Mouse (Mus musculus): ENCODE results near the gene Olig1.

The Olig1 gene

DNA sequence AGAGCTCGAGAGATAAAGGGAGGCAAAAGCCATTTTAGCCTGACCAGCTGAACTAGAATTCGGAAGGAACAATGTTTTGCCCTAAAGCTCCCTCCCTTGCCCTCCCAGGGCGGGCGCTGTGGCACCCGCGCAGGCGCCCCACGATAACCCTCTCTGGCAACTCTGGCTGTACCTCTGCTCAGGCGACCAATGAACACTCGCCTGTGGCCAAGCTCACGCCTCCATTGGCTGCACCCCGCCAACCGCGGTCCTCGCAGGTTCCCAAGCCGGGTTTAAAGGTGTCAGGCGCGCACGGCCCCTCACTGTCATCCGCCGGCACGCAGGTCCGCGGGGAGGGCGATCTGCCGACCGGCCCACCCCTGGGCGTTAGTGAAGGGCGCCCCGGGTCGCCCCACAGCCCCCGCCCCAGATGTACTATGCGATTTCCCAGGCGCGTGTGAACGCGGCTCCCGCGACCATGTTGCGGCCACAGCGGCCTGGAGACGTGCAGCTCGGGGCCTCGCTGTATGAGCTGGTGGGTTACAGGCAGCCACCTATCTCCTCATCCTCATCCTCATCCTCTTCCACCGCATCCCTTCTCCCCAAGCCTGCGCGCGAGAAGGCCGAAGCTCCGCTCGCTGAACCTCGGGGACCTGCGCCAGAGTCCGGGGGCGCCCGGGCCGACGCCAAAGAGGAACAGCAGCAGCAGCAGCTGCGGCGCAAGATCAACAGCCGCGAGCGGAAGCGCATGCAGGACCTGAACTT is at the start of gene Olig1:
Gene Olig1 (plus strand): TSS at position 305 of the 744 bp plus-strand sequence.
- TF ChIP-seq GATA4 (IDR thresholded peaks at IDR 0.05; ENCODE audit: insufficient replicate concordance, low read length): no peak

DNA sequence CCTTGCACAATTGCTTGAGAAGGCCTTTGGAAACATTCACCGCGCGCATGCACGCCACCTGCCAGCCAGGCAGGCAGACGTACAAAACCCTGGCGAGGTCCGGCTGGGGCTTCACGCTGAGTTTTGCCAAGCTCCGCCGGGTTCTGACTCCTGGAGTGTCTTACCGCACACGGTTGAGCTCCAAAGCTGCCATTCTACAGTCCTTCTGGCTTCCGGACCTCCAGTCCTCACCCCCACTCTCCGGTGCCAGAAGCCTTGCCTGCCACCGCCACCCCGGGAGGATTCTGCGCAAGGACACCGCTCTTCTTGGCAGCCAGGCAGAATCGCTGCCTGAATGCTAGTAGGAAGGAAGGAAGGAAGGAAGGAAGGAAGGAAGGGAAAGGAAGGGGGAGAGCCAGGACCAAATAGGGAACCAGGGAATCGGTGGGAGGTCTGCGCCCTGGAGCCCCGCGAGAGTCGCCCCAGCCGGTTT is 47.4 kb upstream of the Olig1 start:
- TF ChIP-seq GATA4 (IDR thresholded peaks at IDR 0.05; ENCODE audit: insufficient replicate concordance, low read length): no peak

- no peak for TF ChIP-seq GATA4 (IDR thresholded peaks at IDR 0.05; ENCODE audit: insufficient replicate concordance, low read length)
These were observed 46.8 kb upstream of the Olig1 start for GRCm38 (mm10) chr16:91222643-91223271.

GRCm38 (mm10) chr16:91223327-91224067 is 46.1 kb upstream of the Olig1 start:
- no peak for TF ChIP-seq GATA4 (IDR thresholded peaks at IDR 0.05; ENCODE audit: insufficient replicate concordance, low read length)

DNA sequence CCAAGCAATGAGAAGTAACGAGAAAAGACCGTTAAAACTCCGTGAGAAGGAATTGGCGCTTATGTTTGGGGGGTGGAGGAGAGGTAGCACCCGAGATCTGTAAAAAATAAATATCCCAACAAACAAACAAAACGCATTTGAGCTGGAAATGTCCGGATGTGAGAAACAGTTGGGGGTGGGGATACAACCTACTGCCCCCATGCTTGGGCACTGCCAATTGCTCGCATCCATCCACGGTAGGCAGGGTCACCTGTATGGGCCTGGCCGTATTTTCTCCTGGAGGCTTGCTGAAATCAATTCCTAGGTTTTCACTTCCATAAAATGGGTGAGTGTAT is 45.5 kb upstream of the Olig1 start:
- no peak for TF ChIP-seq GATA4 (IDR thresholded peaks at IDR 0.05; ENCODE audit: insufficient replicate concordance, low read length)

- no peak for TF ChIP-seq GATA4 (IDR thresholded peaks at IDR 0.05; ENCODE audit: insufficient replicate concordance, low read length)
These were observed 44.9 kb upstream of the Olig1 start for GRCm38 (mm10) chr16:91224481-91225232.

DNA sequence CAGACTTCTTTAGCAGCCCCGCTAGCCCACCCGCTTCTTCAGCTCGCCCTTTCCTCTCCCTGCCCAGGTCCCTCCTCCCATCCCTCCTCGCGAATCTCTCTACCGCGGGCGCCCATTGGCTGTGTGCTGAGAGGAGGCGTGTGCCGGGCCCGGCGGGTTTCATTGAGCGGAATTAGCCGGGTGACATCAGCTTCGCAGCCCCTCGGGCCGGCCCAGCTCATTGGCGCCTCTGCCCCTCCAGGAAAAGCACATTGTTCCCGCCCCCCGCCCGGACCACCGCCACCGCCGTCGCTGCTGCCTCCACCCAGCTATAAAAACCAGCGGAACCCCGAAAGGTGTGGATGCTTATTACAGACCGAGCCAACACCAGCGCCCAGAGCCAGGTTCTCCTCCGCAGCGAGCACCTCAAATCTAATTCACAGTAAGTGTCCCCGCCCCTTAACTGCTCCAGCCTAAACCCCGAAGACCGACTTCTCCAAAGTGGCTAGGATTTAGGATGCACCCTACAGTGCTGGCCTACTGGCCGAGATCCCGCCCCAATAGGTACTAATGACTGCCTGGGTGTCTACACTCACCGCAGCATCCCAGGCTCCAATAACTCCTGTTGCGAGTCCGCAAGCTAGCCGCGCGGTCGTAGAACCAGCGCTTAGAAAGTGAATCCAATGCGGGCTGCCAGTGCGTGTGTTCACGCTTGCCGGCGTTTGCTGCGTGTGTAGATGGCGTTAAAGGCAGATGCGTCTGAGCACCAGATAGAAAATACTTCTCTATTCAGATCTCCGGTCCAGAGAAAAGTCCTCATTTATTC is 44.1 kb upstream of the Olig1 start, which contains the start of gene Olig2:
Gene Olig2 (plus strand): TSS at position 225 of the 805 bp plus-strand sequence.
- no peak for TF ChIP-seq GATA4 (IDR thresholded peaks at IDR 0.05; ENCODE audit: insufficient replicate concordance, low read length)

DNA sequence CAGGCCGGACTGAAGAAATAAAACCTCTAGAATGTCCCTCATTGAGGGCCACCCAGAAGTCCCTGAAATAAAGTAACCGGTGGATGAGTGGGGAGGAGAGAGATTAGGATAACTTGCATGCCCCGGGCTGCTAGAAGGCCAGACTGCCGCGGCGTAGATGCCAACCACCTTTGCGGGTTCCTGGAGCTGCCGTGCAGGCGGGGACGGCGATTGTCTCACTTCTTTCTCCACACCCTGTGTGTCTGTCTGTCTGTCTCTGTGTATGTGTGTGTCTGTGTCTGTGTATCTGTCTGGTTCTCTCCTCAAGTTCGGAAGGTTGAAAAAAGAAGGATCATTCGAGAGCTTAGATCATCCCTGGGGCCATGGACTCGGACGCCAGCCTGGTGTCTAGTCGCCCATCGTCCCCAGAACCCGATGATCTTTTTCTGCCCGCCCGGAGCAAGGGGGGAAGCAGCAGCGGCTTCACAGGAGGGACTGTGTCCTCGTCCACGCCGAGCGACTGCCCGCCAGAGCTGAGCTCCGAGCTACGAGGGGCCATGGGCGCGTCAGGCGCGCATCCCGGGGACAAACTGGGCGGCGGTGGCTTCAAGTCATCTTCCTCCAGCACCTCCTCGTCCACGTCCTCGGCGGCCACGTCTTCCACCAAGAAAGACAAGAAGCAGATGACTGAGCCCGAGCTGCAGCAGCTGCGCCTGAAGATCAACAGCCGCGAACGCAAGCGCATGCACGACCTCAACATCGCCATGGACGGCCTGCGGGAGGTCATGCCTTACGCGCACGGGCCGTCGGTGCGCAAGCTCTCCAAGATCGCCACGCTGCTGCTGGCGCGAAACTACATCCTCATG is 43.3 kb upstream of the Olig1 start:
- no peak for TF ChIP-seq GATA4 (IDR thresholded peaks at IDR 0.05; ENCODE audit: insufficient replicate concordance, low read length)

DNA sequence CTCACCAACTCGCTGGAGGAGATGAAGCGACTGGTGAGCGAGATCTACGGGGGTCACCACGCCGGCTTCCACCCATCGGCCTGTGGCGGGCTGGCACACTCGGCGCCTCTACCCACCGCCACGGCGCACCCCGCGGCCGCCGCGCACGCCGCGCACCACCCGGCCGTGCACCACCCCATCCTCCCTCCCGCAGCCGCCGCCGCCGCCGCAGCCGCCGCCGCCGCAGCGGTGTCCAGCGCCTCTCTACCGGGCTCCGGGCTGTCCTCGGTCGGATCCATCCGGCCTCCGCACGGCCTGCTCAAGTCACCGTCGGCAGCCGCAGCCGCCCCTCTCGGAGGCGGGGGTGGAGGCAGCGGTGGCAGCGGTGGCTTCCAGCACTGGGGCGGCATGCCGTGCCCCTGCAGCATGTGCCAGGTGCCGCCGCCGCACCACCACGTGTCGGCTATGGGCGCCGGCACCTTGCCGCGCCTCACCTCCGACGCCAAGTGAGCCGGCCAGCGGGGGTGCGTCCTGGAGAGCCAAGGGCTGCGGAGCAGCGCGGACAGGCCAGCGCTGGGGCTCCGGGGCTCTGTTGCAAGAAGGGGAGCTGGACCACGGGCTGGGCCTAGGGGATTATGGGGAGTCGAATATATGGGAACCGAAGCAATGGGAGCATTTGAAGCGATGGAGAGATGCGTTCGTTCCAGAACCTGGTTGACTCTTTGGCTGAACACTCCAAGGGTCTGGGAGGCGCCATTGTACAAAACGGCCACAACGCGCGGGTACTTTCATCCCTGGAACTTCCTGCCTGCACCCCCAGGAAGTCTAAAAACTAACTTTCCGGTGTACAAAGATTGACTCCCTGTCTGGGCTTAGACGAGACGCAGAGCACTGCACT is 42.5 kb upstream of the Olig1 start:
- no peak for TF ChIP-seq GATA4 (IDR thresholded peaks at IDR 0.05; ENCODE audit: insufficient replicate concordance, low read length)

DNA sequence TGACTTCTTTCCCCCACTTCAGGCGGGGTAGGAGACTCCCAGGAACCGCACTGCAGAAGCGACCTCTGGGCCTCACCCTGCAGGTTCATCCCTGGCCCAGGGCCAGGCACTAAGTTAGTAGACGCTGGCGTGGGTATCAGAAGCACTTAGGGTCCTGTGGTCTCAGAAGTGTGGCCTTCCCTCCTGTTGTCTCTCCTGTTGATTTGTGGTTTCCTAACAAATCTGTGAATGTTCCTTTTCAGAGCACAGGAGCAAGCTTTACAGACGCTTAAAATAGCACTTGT is 41.9 kb upstream of the Olig1 start:
- TF ChIP-seq GATA4 (IDR thresholded peaks at IDR 0.05; ENCODE audit: insufficient replicate concordance, low read length): no peak

- no peak for TF ChIP-seq GATA4 (IDR thresholded peaks at IDR 0.05; ENCODE audit: insufficient replicate concordance, low read length)
These were observed 41.1 kb upstream of the Olig1 start for GRCm38 (mm10) chr16:91228238-91229071.

DNA sequence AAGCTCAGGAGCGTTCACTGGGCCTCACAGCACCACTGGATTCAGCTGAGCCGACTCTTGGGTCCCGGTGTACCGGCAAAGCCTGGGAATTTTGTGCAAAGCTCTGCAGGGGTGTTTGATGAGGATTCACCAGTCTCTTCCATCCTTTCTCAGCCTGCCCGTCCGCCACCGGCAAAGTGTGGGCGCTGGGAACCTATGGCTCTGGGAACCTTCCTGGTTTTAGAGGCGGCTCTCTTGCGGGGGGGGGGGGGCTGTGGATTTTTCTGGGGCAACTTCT is 40.6 kb upstream of the Olig1 start:
- TF ChIP-seq GATA4 (IDR thresholded peaks at IDR 0.05; ENCODE audit: insufficient replicate concordance, low read length): no peak

Measured in liver, adult (tissue).